Mouse (Mus musculus) limb, embryonic 14.5 days (tissue): Measurements from ENCODE around the gene Zic5. TPM values are rescaled to one million over a fixed set of nuclear protein-coding genes. Genes with fewer than 3 reads are reported as not detected.

ENCODE experiments used
- ATAC-seq: fragments of 200-750 bp; cut with Nextera tagmentation; 2 replicates; pipeline ENCODE4 v1.8.0; 2017; ENCODE audit warnings: low read depth, moderate number of reproducible peaks, moderate TSS enrichment; ENCODE audit not compliant: low FRiP score
- DNase-seq: peaks from one replicate; pipeline ENCODE4 v3.0.0-alpha.2; 2015; ENCODE audit warnings: low spot score
- H3K27ac ChIP-seq: fragments of 300-500 bp; sonication (generic); replicated peaks from 2 replicates; pipeline ENCODE4 v1.5.1; 2014; ENCODE audit warnings: low read depth, mild to moderate bottlenecking, low read length, moderate library complexity, mixed read lengths
- H3K27me3 ChIP-seq: fragments of 300-500 bp; sonication (generic); 2 replicates; pipeline ENCODE4 v1.6.1; 2014; ENCODE audit warnings: low read length, mixed read lengths; ENCODE audit not compliant: control insufficient read depth, insufficient read depth
- H3K36me3 ChIP-seq: fragments of 300-500 bp; sonication (generic); 2 replicates; pipeline ENCODE4 v1.6.1; 2014; ENCODE audit warnings: mild to moderate bottlenecking, low read length, moderate library complexity, mixed read lengths; ENCODE audit not compliant: control insufficient read depth, insufficient read depth
- H3K4me1 ChIP-seq: fragments of 300-500 bp; sonication (generic); 2 replicates; pipeline ENCODE4 v1.6.1; 2014; ENCODE audit warnings: antibody characterized with exemption, low read length, mixed read lengths; ENCODE audit not compliant: control insufficient read depth, insufficient read depth
- H3K4me2 ChIP-seq: fragments of 300-500 bp; sonication (generic); replicated peaks from 2 replicates; pipeline ENCODE4 v1.6.1; 2014; ENCODE audit warnings: low read depth, mild to moderate bottlenecking, low read length, moderate library complexity; ENCODE audit not compliant: severe bottlenecking
- H3K4me3 ChIP-seq: fragments of 300-500 bp; sonication (generic); replicated peaks from 2 replicates; pipeline ENCODE4 v1.5.1; 2014; ENCODE audit warnings: low read length
- H3K9ac ChIP-seq: fragments of 300-500 bp; sonication (generic); 2 replicates; pipeline ENCODE4 v1.6.1; 2014; ENCODE audit warnings: mild to moderate bottlenecking, low read depth, low read length, moderate library complexity; ENCODE audit not compliant: severe bottlenecking
- H3K9me3 ChIP-seq: fragments of 300-500 bp; sonication (generic); 2 replicates; pipeline ENCODE4 v1.6.1; 2016; ENCODE audit warnings: low read length; ENCODE audit not compliant: control insufficient read depth
- POLR2A ChIP-seq: fragments of 200-500 bp; IDR thresholded peaks from 2 replicates; pipeline ENCODE4 v1.8.0; 2012; ENCODE audit warnings: inconsistent platforms, mild to moderate bottlenecking, moderate library complexity, borderline replicate concordance; ENCODE audit not compliant: insufficient read depth, insufficient read length; ENCODE audit errors: extremely low read depth
- WGBS: fragments of 180-500 bp; shearing (Covaris S2); extraction: QIAGEN DNeasy Blood & Tissue Kit; methylation state at CpG from one replicate; pipeline ENCODE4 v1.1.7; 2014; 5-methylcytosine and 5-hydroxymethylcytosine counted together
- polyA plus RNA-seq, 2 experiments: library from polyadenylated mRNA; depleted of rRNA in 1 of 2; stranded (reverse) in 1 of 2; unstranded in 1 of 2; fragments of >200 nt; fragmentation: Nextera tagmentation in 1 of 2; extraction: Ambion mirVana in 1 of 2; gene quantifications; 2 replicates each; pipeline versions ENCODE4 v1.2.1 to v1.2.3; 2012 to 2014

Gene Zic5
- polyA plus RNA-seq (2012; rRNA removed) (0.47 and 1.3 TPM in 2 replicates), polyA plus RNA-seq (2014; fragmentation: Nextera tagmentation; extraction: Ambion mirVana) (0.76 and 0.94 TPM in 2 replicates)

DNA sequence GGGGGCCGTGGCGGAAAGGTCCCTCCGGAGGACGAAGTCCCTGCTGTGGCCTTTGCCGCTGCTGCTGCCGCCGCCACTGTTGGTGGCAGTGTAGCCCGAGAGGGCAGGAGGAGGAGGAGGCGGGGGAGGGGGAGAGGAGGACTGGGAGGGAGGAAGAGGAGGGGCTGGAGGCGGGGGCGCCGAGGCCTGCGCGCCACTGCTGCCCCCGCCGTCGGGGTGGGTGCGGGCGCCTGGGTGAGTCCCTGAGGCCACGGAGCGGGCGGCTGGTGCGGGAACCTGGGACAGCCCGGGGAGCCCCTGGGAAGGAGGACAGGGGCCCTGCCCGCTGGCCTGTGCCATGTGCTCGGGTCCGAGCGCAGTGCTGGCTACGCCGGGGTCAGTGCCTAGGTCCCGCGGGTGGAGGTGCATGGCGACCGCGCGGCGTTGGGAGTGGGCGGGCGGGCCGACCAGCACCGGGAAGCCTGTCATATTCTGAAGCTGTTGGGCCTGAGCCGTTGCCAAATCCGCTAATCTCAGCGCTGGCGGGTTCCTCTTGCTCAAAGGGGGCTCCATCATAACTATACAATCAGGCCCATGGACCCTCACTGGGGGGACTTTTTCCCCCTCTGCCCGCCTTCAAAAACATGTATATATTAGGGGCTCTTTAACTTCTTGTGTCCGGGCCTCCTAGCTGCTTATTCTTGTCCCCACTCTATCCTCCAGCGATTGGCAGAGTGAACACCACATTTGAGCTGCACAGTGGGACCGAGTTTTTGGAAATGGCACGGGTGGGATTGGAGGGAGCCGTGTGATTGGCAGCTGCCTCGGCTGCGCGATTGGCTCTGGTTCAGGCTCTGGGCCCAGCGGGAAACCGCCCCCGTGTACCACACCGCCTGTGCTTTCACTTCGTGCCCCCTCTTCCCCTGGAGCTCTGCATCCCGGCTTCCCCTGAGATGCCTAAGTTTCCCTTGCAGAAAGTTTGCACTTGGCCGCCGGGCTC is at the start of gene Zic5:
Gene Zic5, minus strand, starts transcription at position 915 of the 979 bp plus-strand sequence.
- H3K36me3 ChIP-seq = no peaks in the 10 kb centered on the region
- H3K9me3 ChIP-seq = no peaks in the 10 kb centered on the region
- peak within 1 kb of the TSS; percentile 52 for H3K27ac ChIP-seq
- peak within 1 kb of the TSS; percentile 58 for H3K9ac ChIP-seq
- TF ChIP-seq POLR2A = peak; percentile 49; the same call in 1 of the 2 replicates
- peaks cover 14% of the 10 kb centered on the region for H3K4me1 ChIP-seq
- DNase-seq (no peak), ATAC-seq (peak; percentile 37)
- H3K4me2 ChIP-seq = peak within 1 kb of the TSS; percentile 86
- H3K4me3 ChIP-seq = peak within 1 kb of the TSS; percentile 55
- H3K27me3 ChIP-seq = peaks cover 86% of the 10 kb centered on the region
- under 1% methylated on average over 39 of the region's 62 CpGs for WGBS

DNA sequence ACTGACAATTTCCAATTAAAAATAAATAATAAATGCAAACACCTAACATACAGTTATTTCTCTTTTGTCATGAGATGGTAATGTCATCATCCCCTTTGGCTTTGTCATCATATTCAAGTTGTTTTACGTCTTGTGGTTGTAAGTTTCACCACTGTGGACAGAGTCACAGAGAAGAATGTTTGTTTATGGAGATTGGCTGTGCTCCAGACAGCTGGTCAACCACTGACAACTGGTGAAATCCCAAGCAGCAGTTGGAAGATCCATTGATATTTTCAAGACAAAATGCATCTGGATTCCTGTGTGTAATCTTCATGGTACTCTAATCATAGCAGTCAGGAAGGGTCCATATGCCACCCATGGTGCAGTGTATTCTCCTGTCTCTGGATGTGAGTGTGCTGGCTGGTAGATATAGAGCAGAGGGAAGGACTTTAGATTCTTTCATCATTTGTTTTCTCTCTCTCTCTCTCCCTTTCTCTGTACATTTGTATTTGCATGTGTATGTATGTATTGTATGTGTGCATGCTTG is 48.1 kb upstream of the Zic5 start:
- Histone ChIP-seq H3K9me3 (no peaks in the 10 kb centered on the region), H3K27ac (no peak overlapping the region), H3K36me3 (no peaks in the 10 kb centered on the region), H3K4me2 (no peak overlapping the region), H3K27me3 (no peaks in the 10 kb centered on the region), H3K4me1 (no peaks in the 10 kb centered on the region), H3K4me3 (no peak overlapping the region), H3K9ac (no peak overlapping the region)
- no peak for TF ChIP-seq POLR2A
- WGBS = 51% methylated on average over 1 of the region's 1 CpGs
- ATAC-seq (no peak), DNase-seq (no peak)

DNA sequence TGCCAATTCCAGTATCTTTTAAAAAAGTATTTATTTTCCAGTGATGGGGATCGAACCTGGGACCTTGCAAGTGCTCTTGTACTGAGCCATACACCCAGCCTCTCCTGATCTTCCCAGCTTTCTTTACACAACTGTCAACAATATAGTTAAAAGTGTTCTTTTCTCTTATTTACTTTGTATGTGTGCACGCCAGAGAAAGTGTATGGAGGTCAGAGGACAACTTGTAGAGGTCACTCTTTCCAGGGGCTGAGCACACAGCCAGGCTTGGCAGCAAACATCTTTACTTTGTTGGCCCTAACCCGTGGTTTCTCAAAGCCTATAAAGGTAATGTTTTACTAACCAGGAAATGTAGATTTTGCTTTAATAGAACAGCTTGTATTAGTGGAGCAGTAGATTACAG is 46.0 kb upstream of the Zic5 start:
- ATAC-seq (no peak), DNase-seq (no peak)
- no peak for TF ChIP-seq POLR2A
- no peak overlapping the region for H3K4me2 ChIP-seq
- H3K4me3 ChIP-seq = no peak overlapping the region
- WGBS = 62% methylated on average over 3 of the region's 3 CpGs
- no peak overlapping the region for H3K9ac ChIP-seq
- no peaks in the 10 kb centered on the region for H3K36me3 ChIP-seq
- H3K4me1 ChIP-seq = no peaks in the 10 kb centered on the region
- H3K27ac ChIP-seq = no peak overlapping the region
- no peaks in the 10 kb centered on the region for H3K9me3 ChIP-seq
- H3K27me3 ChIP-seq = no peaks in the 10 kb centered on the region

DNA sequence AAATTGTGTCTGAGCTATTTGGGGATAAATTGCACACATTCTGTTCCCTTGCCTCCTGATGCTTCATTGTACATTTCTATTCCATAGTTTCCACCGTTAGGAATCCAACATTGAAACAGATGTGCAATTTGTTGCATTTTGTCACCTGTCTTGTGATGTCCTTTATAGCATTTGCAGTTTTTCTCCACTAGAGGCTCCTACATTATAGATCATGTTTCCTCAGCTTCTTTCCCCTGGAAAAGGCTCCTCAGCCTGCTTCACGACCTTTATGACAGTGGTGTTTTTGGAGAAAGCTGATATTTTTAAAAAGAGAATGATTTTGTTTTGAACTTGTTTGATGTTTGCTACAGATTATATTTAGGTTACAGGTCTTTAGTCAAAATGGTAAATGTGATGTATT is 43.6 kb upstream of the Zic5 start:
- 8% methylated on average over 2 of the region's 2 CpGs for WGBS
- Histone ChIP-seq H3K27ac (no peak overlapping the region), H3K9ac (no peak overlapping the region), H3K4me3 (no peak overlapping the region), H3K36me3 (no peaks in the 10 kb centered on the region), H3K9me3 (no peaks in the 10 kb centered on the region), H3K27me3 (no peaks in the 10 kb centered on the region), H3K4me2 (no peak overlapping the region), H3K4me1 (no peaks in the 10 kb centered on the region)
- no peak for DNase-seq
- no peak for ATAC-seq
- TF ChIP-seq POLR2A = no peak

DNA sequence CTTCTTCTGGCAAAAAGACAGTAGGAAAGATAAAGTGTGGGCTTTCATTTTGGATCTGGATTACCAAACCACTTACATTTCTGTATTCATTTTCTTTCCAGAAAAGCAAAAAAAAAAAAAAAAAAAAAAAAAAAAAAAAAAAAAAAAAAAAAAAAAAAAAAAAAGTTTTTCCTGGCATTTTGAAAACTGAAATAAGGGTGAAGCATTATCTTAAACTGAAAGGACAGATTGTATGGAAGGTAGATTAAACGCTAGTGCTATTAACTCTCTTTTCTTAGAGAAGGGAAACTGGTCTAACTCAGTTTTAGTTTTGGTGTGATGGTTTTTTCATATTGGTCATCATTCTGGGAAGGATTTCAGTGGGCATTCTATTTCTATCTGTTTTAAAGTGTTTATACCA is 26.5 kb upstream of the Zic5 start:
- Histone ChIP-seq H3K9me3 (no peaks in the 10 kb centered on the region), H3K27me3 (peaks cover 44% of the 10 kb centered on the region), H3K4me1 (peaks cover 6% of the 10 kb centered on the region; the same call in 1 of the 2 replicates), H3K4me3 (no peak overlapping the region), H3K27ac (no peak overlapping the region), H3K36me3 (no peaks in the 10 kb centered on the region), H3K9ac (no peak overlapping the region), H3K4me2 (no peak overlapping the region)
- no peak for DNase-seq
- WGBS = 71% methylated on average over 1 of the region's 1 CpGs
- ATAC-seq = no peak
- TF ChIP-seq POLR2A = no peak
